Mouse (Mus musculus) neural tube, embryonic 10.5 days (tissue): ENCODE results near the gene Card19.

ENCODE experiments used
- DNase-seq: peaks from one replicate; pipeline ENCODE4 v3.0.0-alpha.2; 2017; ENCODE audit warnings: low spot score; ENCODE audit errors: extremely low spot score

Gene Card19

GRCm38 (mm10) chr13:49215504-49216219, at the start of gene Card19:
TSS of gene Card19 (minus strand) at chr13:49216037.
- DNase-seq, result peak; percentile 89

GRCm38 (mm10) chr13:49260036-49260722, 44.3 kb upstream of the Card19 start:
- no peak for DNase-seq

- no peak for DNase-seq
Observed at GRCm38 (mm10) chr13:49257819-49258313, 42.0 kb upstream of the Card19 start.

- DNase-seq, result no peak
Observed at GRCm38 (mm10) chr13:49252746-49253145, 36.9 kb upstream of the Card19 start.

- no peak for DNase-seq
Observed at GRCm38 (mm10) chr13:49252113-49252512, 36.3 kb upstream of the Card19 start.

- no peak for DNase-seq
Observed at GRCm38 (mm10) chr13:49250716-49251517, 35.1 kb upstream of the Card19 start.

- no peak for DNase-seq
Observed at GRCm38 (mm10) chr13:49249634-49250033, 33.8 kb upstream of the Card19 start.

GRCm38 (mm10) chr13:49248923-49249322, 33.1 kb upstream of the Card19 start:
- no peak for DNase-seq

- DNase-seq, result peak; percentile 17
Observed at GRCm38 (mm10) chr13:49248467-49248862, 32.6 kb upstream of the Card19 start, which contains the start of gene Susd3. TSS of gene Susd3 (minus strand) at chr13:49248706.

GRCm38 (mm10) chr13:49247740-49248466, 32.1 kb upstream of the Card19 start:
- DNase-seq, result peak; percentile 57

GRCm38 (mm10) chr13:49247232-49247739, 31.4 kb upstream of the Card19 start:
- DNase-seq, result peak; percentile 25

GRCm38 (mm10) chr13:49246626-49247025, 30.8 kb upstream of the Card19 start:
- no peak for DNase-seq

- DNase-seq, result no peak
Observed at GRCm38 (mm10) chr13:49246011-49246410, 30.2 kb upstream of the Card19 start.

- DNase-seq, result no peak
Observed at GRCm38 (mm10) chr13:49245251-49245650, 29.4 kb upstream of the Card19 start.

- no peak for DNase-seq
Observed at GRCm38 (mm10) chr13:49243492-49243891, 27.7 kb upstream of the Card19 start.

- DNase-seq, result no peak
Observed at GRCm38 (mm10) chr13:49242321-49243065, 26.7 kb upstream of the Card19 start.

- DNase-seq, result no peak
Observed at GRCm38 (mm10) chr13:49238737-49239136, 22.9 kb upstream of the Card19 start.

- DNase-seq, result no peak
Observed at GRCm38 (mm10) chr13:49237617-49238016, 21.8 kb upstream of the Card19 start.

GRCm38 (mm10) chr13:49234711-49235110, 18.9 kb upstream of the Card19 start:
- DNase-seq, result no peak
